Mouse (Mus musculus) neutrophil, adult 59 days (primary cell): ENCODE data around the gene Tmem220. TPM values are rescaled to one million over a fixed set of nuclear protein-coding genes. Genes with fewer than 3 reads are reported as not detected.

ENCODE experiments used
- total RNA-seq, 2 experiments: library from RNA; stranded (reverse); gene quantifications; 1 replicate in 1 of 2; 2 replicates in 1 of 2; pipeline ENCODE4 v1.2.4; 2023

Gene Tmem220
- total RNA-seq = 1 to 10 TPM; 2.2 TPM

GRCm38 (mm10) chr11:67024867-67025477 is at the start of gene Tmem220:
Tmem220 (plus strand) TSS chr11:67025154.

GRCm38 (mm10) chr11:67052321-67052952 is 27.5 kb downstream of the Tmem220 start, which contains the start of the genes Adprm and Sco1:
Adprm (minus strand) TSS chr11:67052594.
Sco1 (plus strand) TSS chr11:67052670.

GRCm38 (mm10) chr11:67078000-67078399 is 53.0 kb downstream of the Tmem220 start, which contains the start of gene Myh3:
Myh3 (plus strand) TSS chr11:67078300.

Other genes with a start within 250 kb of the Tmem220 start
- gene Pirt, start 113.2 kb upstream of the Tmem220 start, total RNA-seq = not detected
- gene Tmem238l, start 68.5 kb upstream of the Tmem220 start, total RNA-seq = not detected
- 10 to 100 TPM; 22.3 to 27.4 TPM for gene Adprm, start 27.4 kb downstream of the Tmem220 start, total RNA-seq
- 1 to 10 TPM; 5.0 to 6.3 TPM for gene Sco1, start 27.5 kb downstream of the Tmem220 start, total RNA-seq
- gene Myh3, start 53.1 kb downstream of the Tmem220 start, total RNA-seq = not detected
- not detected for gene Myh2, start 145.9 kb downstream of the Tmem220 start, total RNA-seq
- gene Myh1, start 174.9 kb downstream of the Tmem220 start, total RNA-seq = not detected
- gene Myh4, start 212.9 kb downstream of the Tmem220 start, total RNA-seq = not detected